Mouse (Mus musculus): ENCODE results near the gene Trim41.
"Not testable (repeated sequence)": the region's sequence is repeated elsewhere in the genome, so short reads cannot be mapped to it uniquely, and the experiment has no call there.

Trim41 gene

GRCm38 (mm10) chr11:48837310-48838180, 20.4 kb upstream of the Trim41 start:
- peak; percentile 71 for DNase-seq

DNA sequence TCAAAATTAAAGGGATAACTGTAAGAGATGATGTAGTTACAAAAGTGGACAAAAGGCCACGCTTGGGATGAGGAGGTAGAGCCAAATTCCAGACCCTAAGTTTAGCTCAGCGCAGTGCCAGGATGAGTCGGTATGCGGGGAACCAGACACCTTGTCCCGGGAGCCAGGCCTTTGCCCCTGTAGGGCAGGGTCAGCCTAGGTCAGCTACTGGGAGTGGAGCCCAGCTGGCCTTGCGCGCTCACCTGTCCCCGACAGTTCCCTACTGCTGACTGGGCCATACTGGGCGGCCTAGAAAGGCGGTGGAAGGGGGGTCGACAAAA, 19.8 kb upstream of the Trim41 start:
- no peak for DNase-seq

- no peak for DNase-seq
These were observed 18.8 kb upstream of the Trim41 start for GRCm38 (mm10) chr11:48835923-48836322.

DNA sequence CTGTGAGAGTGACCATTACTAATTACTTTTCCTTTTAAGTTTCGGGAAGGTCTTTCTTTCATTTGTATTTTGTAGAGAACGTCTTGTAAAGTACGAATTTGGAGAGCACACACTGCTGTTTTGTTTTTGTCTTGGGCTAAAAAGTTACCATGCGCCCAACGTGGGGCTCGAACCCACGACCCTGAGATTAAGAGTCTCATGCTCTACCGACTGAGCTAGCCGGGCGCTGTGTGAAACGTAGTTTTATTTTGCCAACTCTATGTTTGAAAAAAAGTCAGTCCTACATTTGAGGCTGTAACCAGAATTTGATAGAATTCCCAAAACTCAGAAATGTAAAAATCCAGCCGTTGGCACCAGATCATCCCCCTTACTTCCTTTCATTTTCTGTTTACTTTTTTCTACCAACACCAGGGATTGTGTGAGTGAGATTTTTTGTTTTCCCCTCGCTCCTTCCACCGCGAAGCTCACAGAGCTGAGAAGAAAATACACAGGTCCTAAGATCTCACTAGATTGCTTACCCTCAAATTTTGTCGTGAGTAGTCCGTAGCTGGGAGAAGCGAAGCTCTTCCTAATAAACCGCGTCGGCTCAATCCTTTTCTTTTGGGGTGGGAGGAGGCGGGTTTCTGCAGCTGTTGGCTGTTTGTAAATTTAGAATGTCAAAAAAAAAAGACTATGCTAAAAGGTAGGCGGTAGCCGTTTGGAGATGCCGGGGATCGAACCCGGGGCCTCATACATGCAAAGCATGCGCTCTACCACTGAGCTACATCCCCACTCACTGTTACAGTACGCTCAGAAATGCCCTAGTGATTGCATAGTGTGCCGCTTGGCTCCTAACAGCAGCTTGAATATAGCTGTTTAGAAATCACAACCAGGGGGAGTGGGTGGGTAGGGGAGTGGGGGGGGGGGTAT, 16.8 kb upstream of the Trim41 start:
- DNase-seq: peak; percentile 93

GRCm38 (mm10) chr11:48833078-48833730, 16.1 kb upstream of the Trim41 start:
- DNase-seq: no peak

GRCm38 (mm10) chr11:48831273-48831672, 14.1 kb upstream of the Trim41 start:
- DNase-seq: no peak

- no peak for DNase-seq
These were observed 13.1 kb upstream of the Trim41 start for GRCm38 (mm10) chr11:48830279-48830678.

- DNase-seq: no peak
These were observed 10.8 kb upstream of the Trim41 start for GRCm38 (mm10) chr11:48827926-48828325.

DNA sequence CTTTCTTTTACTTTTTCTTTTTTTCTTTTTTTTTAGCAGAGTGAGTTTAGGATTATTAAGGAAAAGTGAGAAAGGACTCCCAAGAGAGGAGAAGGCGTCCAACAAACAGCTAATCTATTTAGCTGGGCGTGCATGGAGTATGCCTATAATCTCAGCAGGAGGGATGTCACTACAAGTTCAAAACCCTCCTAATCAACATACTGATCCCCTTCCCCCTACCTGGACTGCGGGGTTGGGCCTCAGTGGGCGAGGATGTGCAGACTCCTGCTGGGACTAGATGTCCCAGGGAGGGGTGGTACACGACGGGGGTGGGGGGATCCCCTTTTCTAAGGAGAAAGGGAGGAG, 9.6 kb upstream of the Trim41 start:
- DNase-seq: no peak

GRCm38 (mm10) chr11:48825979-48826751, 9.0 kb upstream of the Trim41 start, which contains the start of the genes Trim7 and Gm12184:
Trim7 (plus strand) TSS chr11:48826140.
Gm12184 (minus strand) TSS chr11:48826655.
- DNase-seq: not testable (repeated sequence)

DNA sequence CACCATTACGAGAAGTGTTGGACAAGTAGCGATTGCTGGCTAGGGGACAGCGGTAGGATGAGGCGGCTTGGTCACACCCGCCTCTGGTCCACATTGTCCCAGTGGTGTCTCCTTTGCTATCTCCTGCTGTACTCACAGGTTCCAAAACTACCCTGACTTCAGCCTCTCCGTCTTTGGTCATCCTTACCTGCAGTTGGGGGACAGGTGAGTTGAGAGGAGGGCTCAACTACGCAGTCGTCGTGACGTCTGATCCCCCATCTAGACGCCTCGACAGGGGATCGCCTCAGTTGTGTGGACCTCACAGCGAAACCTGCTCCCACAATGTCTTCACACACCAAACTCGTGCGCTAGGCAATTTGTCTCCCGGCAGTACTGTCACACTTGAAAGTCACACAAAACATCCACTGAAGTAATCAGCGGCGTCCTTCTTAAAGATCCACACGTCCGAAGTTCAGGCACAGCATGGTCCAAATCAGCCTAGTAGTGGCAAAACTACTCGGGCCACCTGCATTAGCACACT, 7.2 kb upstream of the Trim41 start:
- no peak for DNase-seq

GRCm38 (mm10) chr11:48823536-48823972, 6.4 kb upstream of the Trim41 start:
- peak; percentile 64 for DNase-seq

DNA sequence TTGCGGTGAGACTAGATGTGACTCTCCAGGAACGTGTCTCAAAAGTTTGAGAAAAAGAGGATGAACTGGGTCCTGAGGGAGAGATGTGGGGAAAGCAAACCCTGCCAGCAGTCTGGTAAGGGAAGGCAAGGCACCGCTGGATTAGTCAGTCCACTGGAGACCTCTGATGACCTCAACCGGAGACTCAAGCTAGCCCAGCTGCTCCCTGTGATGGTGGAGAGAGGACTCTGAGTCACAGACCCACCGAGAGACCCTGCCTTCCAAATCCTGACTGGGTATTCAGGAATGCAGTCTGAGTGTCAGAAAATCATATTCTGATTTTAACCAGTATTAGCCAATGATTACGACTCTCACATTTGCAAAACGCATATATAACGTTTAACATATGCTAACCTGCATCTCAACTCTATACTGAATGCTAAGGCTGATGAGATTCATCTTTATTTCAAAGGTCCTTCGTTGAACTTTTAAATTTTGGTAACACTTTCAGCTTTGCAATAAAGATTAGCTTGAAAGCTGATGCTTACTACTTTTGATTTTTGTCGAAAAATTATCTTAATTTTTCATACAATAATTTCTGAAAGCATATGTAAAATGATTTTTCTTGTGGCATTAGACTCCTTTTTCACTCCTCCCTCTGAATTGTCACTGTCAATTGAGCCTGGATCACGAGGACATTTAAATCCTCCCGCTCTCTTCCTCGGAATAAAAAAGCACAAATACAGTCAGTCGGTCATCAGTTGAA, 5.8 kb upstream of the Trim41 start:
- DNase-seq: no peak

GRCm38 (mm10) chr11:48821299-48821698, 4.1 kb upstream of the Trim41 start:
- DNase-seq: not testable (repeated sequence)

GRCm38 (mm10) chr11:48820308-48820674, 3.1 kb upstream of the Trim41 start:
- DNase-seq: no peak

GRCm38 (mm10) chr11:48819614-48820307, 2.6 kb upstream of the Trim41 start:
- DNase-seq: no peak

DNA sequence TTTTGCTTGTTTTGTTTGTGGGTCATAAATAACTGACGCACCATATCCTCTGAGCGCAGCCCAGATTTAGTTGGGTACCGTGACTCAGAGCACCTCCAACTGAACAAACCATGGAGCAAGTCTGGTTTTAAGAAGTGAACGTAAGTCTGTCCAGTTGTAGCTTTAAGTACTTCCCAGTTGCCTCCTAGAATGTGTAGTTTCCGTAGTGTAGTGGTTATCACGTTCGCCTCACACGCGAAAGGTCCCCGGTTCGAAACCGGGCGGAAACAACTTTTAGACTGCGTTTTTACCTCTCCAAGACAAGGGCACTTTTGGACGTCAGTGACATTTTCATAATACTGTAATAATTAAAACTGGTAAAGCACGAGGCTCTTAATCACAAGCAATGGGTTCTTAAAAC, 1.2 kb upstream of the Trim41 start:
- DNase-seq: peak; percentile 91

DNA sequence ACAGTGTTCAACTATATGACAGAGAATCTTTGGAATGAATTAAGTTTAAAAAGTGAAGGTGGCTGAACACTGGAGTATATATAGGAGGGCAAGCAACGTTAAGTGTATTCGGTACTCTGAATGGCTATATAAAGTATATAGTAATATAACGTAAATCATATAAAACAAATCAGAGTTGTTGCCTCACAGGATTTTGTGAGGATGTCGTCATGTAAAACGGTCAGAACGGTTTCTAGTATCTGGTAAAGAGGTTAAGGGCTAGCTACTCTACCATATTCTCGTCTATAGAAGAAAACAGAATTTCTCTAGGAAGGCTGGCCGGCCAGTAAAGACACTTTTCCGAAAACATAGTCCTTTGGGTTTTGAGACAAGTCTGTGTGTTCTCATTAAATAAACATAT, 641 bp upstream of the Trim41 start:
- no peak for DNase-seq

GRCm38 (mm10) chr11:48816281-48816781, 822 bp downstream of the Trim41 start:
- DNase-seq: peak; percentile 53

- no peak for DNase-seq
These were observed 1.3 kb downstream of the Trim41 start for GRCm38 (mm10) chr11:48815851-48816250.

DNA sequence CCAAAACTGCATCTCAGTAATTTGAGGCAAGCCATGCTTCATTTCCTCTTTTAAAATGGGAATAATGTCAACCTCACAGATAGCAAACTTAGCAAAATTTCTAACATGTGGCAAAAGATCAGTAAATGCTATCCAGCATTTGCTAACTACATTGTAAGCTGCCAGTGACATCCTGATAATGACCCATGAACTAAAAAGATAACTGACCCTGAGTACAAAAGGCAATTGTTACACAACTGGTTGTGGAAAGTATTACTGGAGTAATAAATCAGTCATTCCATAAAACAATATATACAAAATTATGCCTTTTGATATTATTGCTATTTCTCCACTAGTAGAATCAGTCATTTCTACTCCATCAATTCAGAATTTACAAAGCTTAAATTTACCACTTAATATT, 3.4 kb downstream of the Trim41 start:
- DNase-seq: no peak

All from cerebellum, adult 8-10 months (tissue).